Mouse (Mus musculus) forebrain, postnatal 0 days (tissue): ENCODE measurements at regions not wholly inside any gene's neighbourhood (a gene's known extent, or its start where the extent isn't known, plus 50 kb on each side); places are given as distances from the start of the nearest gene placed in this dataset.

Experiments
- ATAC-seq: fragments of 200-750 bp; cut with Nextera tagmentation; 2 replicates; pipeline ENCODE4 v1.8.0; 2017; ENCODE audit warnings: mild to moderate bottlenecking, moderate library complexity
- DNase-seq: peaks from one replicate; pipeline ENCODE4 v3.0.0-alpha.2; 2015
- H3K27ac ChIP-seq: fragments of 300-500 bp; sonication (generic); 2 replicates; pipeline ENCODE4 v1.5.1; 2014; ENCODE audit warnings: low read depth, mild to moderate bottlenecking, antibody characterized with exemption, low read length, moderate library complexity, mixed read lengths
- H3K27me3 ChIP-seq: fragments of 300-500 bp; sonication (generic); 2 replicates; pipeline ENCODE4 v1.6.1; 2014; ENCODE audit warnings: mild to moderate bottlenecking, low read length, mixed read lengths; ENCODE audit not compliant: insufficient read depth
- H3K36me3 ChIP-seq: fragments of 300-500 bp; sonication (generic); 2 replicates; pipeline ENCODE4 v1.6.1; 2014; ENCODE audit warnings: mild to moderate bottlenecking, moderate library complexity; ENCODE audit not compliant: insufficient read depth
- H3K4me1 ChIP-seq: fragments of 300-500 bp; sonication (generic); 2 replicates; pipeline ENCODE4 v1.6.1; 2014; ENCODE audit warnings: antibody characterized with exemption; ENCODE audit not compliant: insufficient read depth
- H3K4me2 ChIP-seq: fragments of 300-500 bp; sonication (generic); 2 replicates; pipeline ENCODE4 v1.6.1; 2014; ENCODE audit warnings: low read depth, mild to moderate bottlenecking, moderate library complexity
- H3K4me3 ChIP-seq: fragments of 300-500 bp; sonication (generic); 2 replicates; pipeline ENCODE4 v1.5.1; 2014; ENCODE audit warnings: low read depth, low read length, mixed read lengths
- H3K9ac ChIP-seq: fragments of 300-500 bp; sonication (generic); 2 replicates; pipeline ENCODE4 v1.6.1; 2014; ENCODE audit warnings: mild to moderate bottlenecking
- H3K9me3 ChIP-seq: fragments of 300-500 bp; sonication (generic); 2 replicates; pipeline ENCODE4 v1.6.1; 2016; ENCODE audit warnings: low read length
- CTCF ChIP-seq: sonication (generic); IDR thresholded peaks from 2 replicates; pipeline ENCODE4 v1.5.1; 2016; ENCODE audit warnings: antibody characterized with exemption, control low read depth, low read depth
- WGBS: fragments of 180-500 bp; shearing (Covaris S2); extraction: QIAGEN DNeasy Blood & Tissue Kit; methylation state at CpG from one replicate; pipeline ENCODE4 v1.1.7; 2014; 5-methylcytosine and 5-hydroxymethylcytosine counted together

GRCm38 (mm10) chr4:53315121-53315875 is 124.9 kb upstream of the Slc44a1 start:
- no peaks in the 10 kb centered on the region for H3K36me3 ChIP-seq
- H3K4me2 ChIP-seq: no peak overlapping the region
- DNase-seq (peak; percentile 65), ATAC-seq (peak; percentile 71)
- H3K27ac ChIP-seq: peak overlapping the region; percentile 46
- no peaks in the 10 kb centered on the region for H3K9me3 ChIP-seq
- TF ChIP-seq CTCF: 0 out of 2 replicates have a peak, but pooled peaks have one; percentile 7
- WGBS: 27% methylated on average over 7 of the region's 7 CpGs
- no peaks in the 10 kb centered on the region; the same call in 1 of the 2 replicates for H3K4me1 ChIP-seq
- H3K9ac ChIP-seq: no peak overlapping the region
- no peak overlapping the region for H3K4me3 ChIP-seq
- no peaks in the 10 kb centered on the region for H3K27me3 ChIP-seq

GRCm38 (mm10) chr4:53314076-53314475 is 126.1 kb upstream of the Slc44a1 start:
- H3K9ac ChIP-seq: no peak overlapping the region
- WGBS: 88% methylated on average over 8 of the region's 8 CpGs
- DNase-seq (no peak), ATAC-seq (no peak)
- H3K9me3 ChIP-seq: no peaks in the 10 kb centered on the region
- H3K27me3 ChIP-seq: no peaks in the 10 kb centered on the region
- H3K4me3 ChIP-seq: no peak overlapping the region
- H3K4me2 ChIP-seq: no peak overlapping the region
- no peak for TF ChIP-seq CTCF
- no peaks in the 10 kb centered on the region for H3K36me3 ChIP-seq
- H3K27ac ChIP-seq: no peak overlapping the region
- H3K4me1 ChIP-seq: no peaks in the 10 kb centered on the region; the same call in 1 of the 2 replicates

GRCm38 (mm10) chr4:53307121-53307520 is 133.1 kb upstream of the Slc44a1 start:
- H3K27ac ChIP-seq: no peak overlapping the region
- H3K4me2 ChIP-seq: no peak overlapping the region
- ATAC-seq (no peak), DNase-seq (no peak)
- 88% methylated on average over 4 of the region's 4 CpGs for WGBS
- H3K9ac ChIP-seq: no peak overlapping the region
- no peaks in the 10 kb centered on the region for H3K27me3 ChIP-seq
- no peak for TF ChIP-seq CTCF
- H3K4me1 ChIP-seq: no peaks in the 10 kb centered on the region
- no peak overlapping the region for H3K4me3 ChIP-seq
- no peaks in the 10 kb centered on the region for H3K36me3 ChIP-seq
- no peaks in the 10 kb centered on the region for H3K9me3 ChIP-seq

GRCm38 (mm10) chr4:53304782-53305385 is 135.3 kb upstream of the Slc44a1 start:
- DNase-seq (no peak), ATAC-seq (no peak)
- H3K9ac ChIP-seq: no peak overlapping the region
- no peaks in the 10 kb centered on the region for H3K27me3 ChIP-seq
- no peaks in the 10 kb centered on the region for H3K9me3 ChIP-seq
- H3K4me3 ChIP-seq: no peak overlapping the region
- H3K27ac ChIP-seq: no peak overlapping the region
- WGBS: 87% methylated on average over 4 of the region's 4 CpGs
- no peaks in the 10 kb centered on the region for H3K4me1 ChIP-seq
- H3K36me3 ChIP-seq: no peaks in the 10 kb centered on the region
- H3K4me2 ChIP-seq: no peak overlapping the region
- no peak for TF ChIP-seq CTCF

GRCm38 (mm10) chr4:53304290-53304654 is 135.9 kb upstream of the Slc44a1 start:
- no peak overlapping the region for H3K9ac ChIP-seq
- no peaks in the 10 kb centered on the region for H3K4me1 ChIP-seq
- 83% methylated on average over 2 of the region's 2 CpGs for WGBS
- DNase-seq (no peak), ATAC-seq (no peak)
- H3K4me2 ChIP-seq: no peak overlapping the region
- TF ChIP-seq CTCF: no peak
- no peaks in the 10 kb centered on the region for H3K9me3 ChIP-seq
- no peaks in the 10 kb centered on the region for H3K36me3 ChIP-seq
- H3K27me3 ChIP-seq: no peaks in the 10 kb centered on the region
- no peak overlapping the region for H3K4me3 ChIP-seq
- no peak overlapping the region for H3K27ac ChIP-seq

GRCm38 (mm10) chr4:53303621-53304289 is 136.5 kb upstream of the Slc44a1 start:
- Histone ChIP-seq H3K9me3 (no peaks in the 10 kb centered on the region), H3K4me1 (no peaks in the 10 kb centered on the region), H3K27ac (no peak overlapping the region), H3K36me3 (no peaks in the 10 kb centered on the region), H3K27me3 (no peaks in the 10 kb centered on the region), H3K4me3 (no peak overlapping the region), H3K4me2 (no peak overlapping the region), H3K9ac (no peak overlapping the region)
- no peak for DNase-seq
- WGBS: 58% methylated on average over 4 of the region's 4 CpGs
- no peak for ATAC-seq
- TF ChIP-seq CTCF: no peak

- H3K27me3 ChIP-seq: no peaks in the 10 kb centered on the region
- ATAC-seq: no peak
- no peak overlapping the region for H3K4me2 ChIP-seq
These were observed 138.3 kb upstream of the Abca1 start for GRCm38 (mm10) chr4:53297975-53298374.

More at GRCm38 (mm10) chr4:53297975-53298374, 138.3 kb upstream of the Abca1 start:
- no peak for TF ChIP-seq CTCF
- Histone ChIP-seq H3K9ac (no peak overlapping the region), H3K4me1 (no peaks in the 10 kb centered on the region), H3K36me3 (no peaks in the 10 kb centered on the region), H3K27ac (no peak overlapping the region), H3K4me3 (no peak overlapping the region), H3K9me3 (no peaks in the 10 kb centered on the region)
- no peak for DNase-seq
